Mouse (Mus musculus) erythroblast, embryonic 14.5 days (primary cell): ENCODE measurements around the gene Rdh12. TPM values are rescaled to one million over a fixed set of nuclear protein-coding genes. Genes with fewer than 3 reads are reported as not detected.

Experiments
- H3K27me3 ChIP-seq: 2 replicates; pipeline ENCODE4 v1.6.1; 2012; ENCODE audit warnings: inconsistent platforms; ENCODE audit not compliant: control insufficient read depth
- H3K36me3 ChIP-seq: 2 replicates; pipeline ENCODE4 v1.6.1; 2012; ENCODE audit warnings: mild to moderate bottlenecking, inconsistent platforms; ENCODE audit not compliant: control insufficient read depth
- H3K4me1 ChIP-seq: 2 replicates; pipeline ENCODE4 v1.6.1; 2012; ENCODE audit warnings: inconsistent platforms; ENCODE audit not compliant: control insufficient read depth
- H3K4me3 ChIP-seq: replicated peaks from 2 replicates; pipeline ENCODE3; 2012; ENCODE audit warnings: moderate library complexity, mild to moderate bottlenecking, inconsistent platforms
- H3K9me3 ChIP-seq: 2 replicates; pipeline ENCODE4 v1.6.1; 2012; ENCODE audit warnings: low read length, inconsistent platforms, mixed read lengths; ENCODE audit not compliant: control insufficient read depth
- GATA1 ChIP-seq: IDR thresholded peaks from 2 replicates; pipeline ENCODE4 v1.6.1; 2012; ENCODE audit warnings: low read length, inconsistent platforms, mixed read lengths
- TAL1 ChIP-seq: IDR thresholded peaks from 3 replicates; pipeline ENCODE4 v1.6.1; 2012; ENCODE audit warnings: low read length, inconsistent platforms, mixed read lengths
- polyA plus RNA-seq: library from polyadenylated mRNA; stranded (reverse); fragments of >175 nt; gene quantifications from 2 replicates; pipeline ENCODE4 v1.2.3, GENCODE M21; 2012

Rdh12 gene
- polyA plus RNA-seq, 1 experiment: 0.04 TPM

- no peaks in the 10 kb centered on the region for H3K27me3 ChIP-seq
- H3K4me1 ChIP-seq: no peaks in the 10 kb centered on the region
- TF ChIP-seq GATA1 (no peak), TAL1 (no peak)
- H3K4me3 ChIP-seq: no peak overlapping the region
- H3K9me3 ChIP-seq: no peaks in the 10 kb centered on the region
- peaks cover 89% of the 10 kb centered on the region for H3K36me3 ChIP-seq
Observed at GRCm38 (mm10) chr12:79241985-79242384, 33.3 kb downstream of the Rdh12 start.

GRCm38 (mm10) chr12:79242921-79243320 lies 34.2 kb downstream of the Rdh12 start:
- no peak overlapping the region for H3K4me3 ChIP-seq
- peaks cover 89% of the 10 kb centered on the region for H3K36me3 ChIP-seq

GRCm38 (mm10) chr12:79248110-79248509 lies 39.4 kb downstream of the Rdh12 start:
- H3K4me1 ChIP-seq: no peaks in the 10 kb centered on the region
- TF ChIP-seq TAL1 (no peak), GATA1 (no peak)
- no peaks in the 10 kb centered on the region for H3K9me3 ChIP-seq
- H3K27me3 ChIP-seq: no peaks in the 10 kb centered on the region
- no peak overlapping the region for H3K4me3 ChIP-seq
- H3K36me3 ChIP-seq: peaks cover 92% of the 10 kb centered on the region

More at GRCm38 (mm10) chr12:79242921-79243320, 34.2 kb downstream of the Rdh12 start:
- Histone ChIP-seq H3K27me3 (no peaks in the 10 kb centered on the region), H3K4me1 (no peaks in the 10 kb centered on the region), H3K9me3 (no peaks in the 10 kb centered on the region)
- TF ChIP-seq GATA1 (no peak), TAL1 (no peak)

GRCm38 (mm10) chr12:79253294-79254053 lies 44.8 kb downstream of the Rdh12 start:
- H3K4me1 ChIP-seq: no peaks in the 10 kb centered on the region
- H3K36me3 ChIP-seq: peaks cover 88% of the 10 kb centered on the region
- TF ChIP-seq TAL1 (no peak), GATA1 (no peak)
- H3K4me3 ChIP-seq: no peak overlapping the region
- no peaks in the 10 kb centered on the region for H3K9me3 ChIP-seq
- no peaks in the 10 kb centered on the region for H3K27me3 ChIP-seq

- H3K4me1 ChIP-seq: no peaks in the 10 kb centered on the region
- H3K4me3 ChIP-seq: no peak overlapping the region
- peaks cover 84% of the 10 kb centered on the region for H3K36me3 ChIP-seq
- no peaks in the 10 kb centered on the region for H3K27me3 ChIP-seq
- H3K9me3 ChIP-seq: no peaks in the 10 kb centered on the region
- no peak for TF ChIP-seq TAL1
- no peak for TF ChIP-seq GATA1
Observed at GRCm38 (mm10) chr12:79254975-79255374, 46.3 kb downstream of the Rdh12 start.

- no peak for TF ChIP-seq GATA1
- TF ChIP-seq TAL1: no peak
- no peaks in the 10 kb centered on the region for H3K4me1 ChIP-seq
- peaks cover 85% of the 10 kb centered on the region for H3K36me3 ChIP-seq
- H3K4me3 ChIP-seq: no peak overlapping the region
- H3K9me3 ChIP-seq: no peaks in the 10 kb centered on the region
- no peaks in the 10 kb centered on the region for H3K27me3 ChIP-seq
Observed at GRCm38 (mm10) chr12:79260154-79260553, 51.4 kb downstream of the Rdh12 start.

GRCm38 (mm10) chr12:79261035-79261434 lies 52.3 kb downstream of the Rdh12 start:
- H3K36me3 ChIP-seq: peaks cover 88% of the 10 kb centered on the region
- H3K27me3 ChIP-seq: no peaks in the 10 kb centered on the region
- no peak overlapping the region for H3K4me3 ChIP-seq
- TF ChIP-seq GATA1 (no peak), TAL1 (no peak)
- no peaks in the 10 kb centered on the region for H3K9me3 ChIP-seq
- H3K4me1 ChIP-seq: no peaks in the 10 kb centered on the region

Other genes with a start within 250 kb of the Rdh12 start
- 0.02 and 0.06 TPM in 2 replicates for gene Tmem229b, start 201.3 kb upstream of the Rdh12 start, polyA plus RNA-seq
- gene Plekhh1, start 179.8 kb upstream of the Rdh12 start, polyA plus RNA-seq: not detected in 2 replicates
- 0.08 TPM in 1 of 2 replicates, not detected in the other for gene Pigh, start 119.3 kb upstream of the Rdh12 start, polyA plus RNA-seq
- not detected in 2 replicates for gene Arg2, start 78.1 kb upstream of the Rdh12 start, polyA plus RNA-seq
- gene Vti1b, start 36.2 kb upstream of the Rdh12 start, polyA plus RNA-seq: 2.5 and 2.7 TPM in 2 replicates
- gene Rdh11, start 16.6 kb upstream of the Rdh12 start, polyA plus RNA-seq: 0.08 and 0.22 TPM in 2 replicates
- gene Zfyve26, start 87.4 kb downstream of the Rdh12 start, polyA plus RNA-seq: 0.32 and 0.85 TPM in 2 replicates
- 0.06 TPM in 2 replicates for gene Rad51b, start 88.4 kb downstream of the Rdh12 start, polyA plus RNA-seq